17 mouse cellular contexts compared by ENCODE assay signal in the genomic region with DNA sequence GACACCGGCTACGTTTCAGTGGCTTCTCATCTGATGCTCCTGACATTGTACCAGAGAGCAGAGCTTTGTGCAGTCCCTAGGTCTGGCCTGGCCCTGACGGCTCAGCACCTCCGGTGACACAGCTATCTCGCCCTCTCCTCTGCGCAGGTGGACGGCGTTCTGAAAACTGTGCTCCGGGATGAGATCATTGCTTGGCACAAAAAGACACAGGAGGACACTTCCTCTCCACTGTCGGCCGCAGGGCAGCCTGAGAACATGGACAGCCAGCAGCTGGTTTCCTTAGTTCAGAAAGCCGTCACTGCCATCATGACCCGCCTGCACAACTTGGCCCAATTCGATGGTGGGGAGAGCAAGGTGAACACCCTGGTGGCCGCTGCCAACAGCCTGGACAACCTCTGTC.
"Had no signal": no experiment of that assay in that cellular context is flagged by ENCODE, and none has a peak within 500 bp of the region (broad histone marks: within the 10 kb centered on the region; RNA-seq: fewer than 3 reads in every experiment).

No protein-coding gene starts in this region.

- H3K27me3 ChIP-seq: neural tube, embryonic 12.5 days; neural tube, embryonic 13.5 days; neural tube, embryonic 15.5 days; stomach, embryonic 15.5 days had no signal

- H3K4me2 ChIP-seq: neural tube, embryonic 12.5 days; neural tube, embryonic 13.5 days; neural tube, embryonic 15.5 days; stomach, embryonic 15.5 days had no signal

- H3K9ac ChIP-seq: neural tube, embryonic 12.5 days; neural tube, embryonic 13.5 days; neural tube, embryonic 15.5 days; stomach, embryonic 15.5 days had no signal

- H3K4me3 ChIP-seq: neural tube, embryonic 12.5 days; neural tube, embryonic 13.5 days; neural tube, embryonic 15.5 days; stomach, embryonic 15.5 days had no signal

- H3K4me1 ChIP-seq: neural tube, embryonic 12.5 days; neural tube, embryonic 13.5 days; neural tube, embryonic 15.5 days; stomach, embryonic 15.5 days had no signal

- H3K27ac ChIP-seq: neural tube, embryonic 12.5 days; neural tube, embryonic 13.5 days; neural tube, embryonic 15.5 days; stomach, embryonic 15.5 days; stomach, postnatal 0 days had no signal

- H3K9me3 ChIP-seq: neural tube, embryonic 13.5 days; neural tube, embryonic 15.5 days; stomach, embryonic 15.5 days had no signal

- DNase-seq: retina, postnatal 1 day; right cerebral cortex, adult 18-20 months; right cerebral cortex, postnatal 14 days; right cerebral cortex, postnatal 25 days; right cerebral cortex, postnatal 4 days; spleen, adult 18-20 months; thymus, adult 18-20 months; thymus, adult 2 months; thymus, postnatal 14 days; thymus, postnatal 25 days; thymus, postnatal 36 days; thymus, postnatal 4 days had no signal
